Mouse (Mus musculus) embryonic facial prominence, embryonic 13.5 days (tissue): ENCODE results near the gene Dyx1c1. TPM values are rescaled to one million over a fixed set of nuclear protein-coding genes. Genes with fewer than 3 reads are reported as not detected.

ENCODE experiments used
- microRNA-seq: library from miRNA; unstranded; fragments of <30 nt; microRNA quantifications from one replicate; pipeline ENCODE4, GENCODE M21; 2016
- polyA plus RNA-seq: library from polyadenylated mRNA; unstranded; fragments of >200 nt; fragmentation: Nextera tagmentation; extraction: Ambion mirVana; gene quantifications from 2 replicates; pipeline ENCODE4 v1.2.1, GENCODE M21; 2015

Gene Dyx1c1
- polyA plus RNA-seq, 1 experiment from 2014 or later: 1.5 TPM

Small RNAs within 50 kb of the gene (microRNA-seq; reads per million reads assigned to microRNA genes)
- gene Gm27353: not detected

Other genes with a start within 250 kb of the Dyx1c1 start
- gene Prtg, start 151.9 kb upstream of the Dyx1c1 start, polyA plus RNA-seq: 1.3 and 1.8 TPM in 2 replicates
- 10.6 and 10.8 TPM in 2 replicates for gene Pygo1, start 33.1 kb upstream of the Dyx1c1 start, polyA plus RNA-seq
- not detected in 2 replicates for gene Gm44503, start 67 bp downstream of the Dyx1c1 start, polyA plus RNA-seq
- gene Ccpg1os, start 26.6 kb downstream of the Dyx1c1 start, polyA plus RNA-seq: 13.3 and 15.4 TPM in 2 replicates
- 20.6 and 28.8 TPM in 2 replicates for gene Ccpg1, start 26.6 kb downstream of the Dyx1c1 start, polyA plus RNA-seq
- 14.1 and 14.3 TPM in 2 replicates for gene Pigb, start 81.6 kb downstream of the Dyx1c1 start, polyA plus RNA-seq
- 9.7 and 10.1 TPM in 2 replicates for gene Rab27a, start 86.1 kb downstream of the Dyx1c1 start, polyA plus RNA-seq
- 0.22 TPM in 1 of 2 replicates, not detected in the other for gene Khdc3, start 143.1 kb downstream of the Dyx1c1 start, polyA plus RNA-seq
- gene Gm20509, start 143.7 kb downstream of the Dyx1c1 start, polyA plus RNA-seq: not detected in 2 replicates
- gene Rsl24d1, start 154.6 kb downstream of the Dyx1c1 start, polyA plus RNA-seq: 141 and 144 TPM in 2 replicates